13 mouse cellular contexts compared by ENCODE assay signal in the genomic region with DNA sequence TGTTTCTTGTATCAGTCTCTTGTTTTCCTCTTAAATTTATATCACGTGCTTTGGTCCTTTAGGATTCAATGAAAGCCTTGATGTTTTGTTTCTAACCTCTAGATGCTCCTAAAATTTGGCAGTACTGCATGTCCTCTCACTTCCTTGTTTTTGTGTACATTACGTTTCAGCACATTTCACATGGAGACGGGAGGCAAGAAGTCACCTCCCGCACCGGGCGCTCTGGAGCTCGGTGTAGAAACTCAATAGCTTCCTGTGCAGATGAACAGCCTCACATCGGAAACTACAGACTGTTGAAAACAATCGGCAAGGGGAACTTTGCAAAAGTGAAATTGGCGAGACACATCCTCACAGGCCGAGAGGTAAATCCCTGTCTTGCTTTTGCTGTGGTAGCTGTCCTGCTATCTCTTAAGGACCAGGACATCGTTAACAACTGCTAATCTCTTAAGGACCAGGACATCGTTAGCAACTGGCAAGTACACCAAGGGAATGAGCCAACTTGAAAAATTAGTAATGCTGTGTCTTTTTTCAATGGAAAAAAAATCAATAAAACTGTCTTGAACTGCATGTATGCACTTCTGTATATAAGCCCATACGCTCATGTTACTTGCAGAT. TPM values are rescaled to one million over a fixed set of nuclear protein-coding genes. Genes with fewer than 3 reads are reported as not detected.
DNase-seq lines count a peak whose midpoint lies in the region; ATAC-seq lines count a peak whose summit lies in the region.
"Had no signal": no experiment of that assay in that cellular context is flagged by ENCODE, and none has a peak within 500 bp of the region (broad histone marks: within the 10 kb centered on the region; RNA-seq: fewer than 3 reads in every experiment).

No protein-coding gene starts in this region.

- H3K9me3 ChIP-seq in midbrain, embryonic 13.5 days, result no peaks in the 10 kb centered on the region
- H3K9me3 ChIP-seq in midbrain, embryonic 11.5 days (ENCODE audit: control insufficient read depth, low read length), result no peaks in the 10 kb centered on the region
- H3K9me3 ChIP-seq in neural tube, embryonic 15.5 days (replicated peaks), result no peaks in the 10 kb centered on the region
- H3K9me3 ChIP-seq: heart, embryonic 15.5 days; kidney, embryonic 15.5 days; lung, embryonic 15.5 days had no signal

- DNase-seq in gastrocnemius, postnatal 25 days, result peak; percentile 44
- no peak for DNase-seq in gastrocnemius, postnatal 10 days
- DNase-seq in midbrain, embryonic 11.5 days (ENCODE audit: low spot score, missing footprints), result no peak
- DNase-seq in induced T-regulatory cell, adult 2 months (ENCODE audit: low read depth), result peak; percentile 55
- peak; percentile 19 for DNase-seq in naive thymus-derived CD4-positive, alpha-beta T cell, adult 2 months (ENCODE audit: low read depth)
- DNase-seq in ovary, postnatal 36 days (ENCODE audit: low spot score), result no peak

- peaks cover 45% of the 10 kb centered on the region for H3K36me3 ChIP-seq in midbrain, embryonic 13.5 days
- H3K36me3 ChIP-seq in midbrain, embryonic 11.5 days (ENCODE audit: control insufficient read depth, insufficient read depth, low read length), result peaks cover 14% of the 10 kb centered on the region
- H3K36me3 ChIP-seq in neural tube, embryonic 15.5 days, result peaks cover 22% of the 10 kb centered on the region

- WGBS in midbrain, embryonic 13.5 days, result 91% methylated on average over 14 of the region's 14 CpGs
- 93% methylated on average over 14 of the region's 14 CpGs for WGBS in midbrain, embryonic 11.5 days
- WGBS in neural tube, embryonic 15.5 days, result 84% methylated on average over 14 of the region's 14 CpGs

- H3K27ac ChIP-seq in midbrain, embryonic 13.5 days, result no peak overlapping the region
- no peak overlapping the region for H3K27ac ChIP-seq in midbrain, embryonic 11.5 days (ENCODE audit: low read depth, low read length)
- no peak overlapping the region for H3K27ac ChIP-seq in neural tube, embryonic 15.5 days (replicated peaks)
- H3K27ac ChIP-seq: heart, embryonic 15.5 days; kidney, embryonic 15.5 days; left cerebral cortex, adult 2 months; lung, embryonic 15.5 days had no signal

- no peak overlapping the region for H3K4me2 ChIP-seq in midbrain, embryonic 13.5 days (replicated peaks)
- no peak overlapping the region for H3K4me2 ChIP-seq in midbrain, embryonic 11.5 days
- H3K4me2 ChIP-seq in neural tube, embryonic 15.5 days, result no peak overlapping the region
- H3K4me2 ChIP-seq: heart, embryonic 15.5 days; kidney, embryonic 15.5 days; lung, embryonic 15.5 days had no signal

- H3K4me1 ChIP-seq in midbrain, embryonic 13.5 days (replicated peaks), result peaks cover 5% of the 10 kb centered on the region; the same call in 1 of the 2 replicates
- no peaks in the 10 kb centered on the region for H3K4me1 ChIP-seq in midbrain, embryonic 11.5 days (ENCODE audit: control insufficient read depth, insufficient read depth, low read length)
- H3K4me1 ChIP-seq in neural tube, embryonic 15.5 days, result 0 out of 2 replicates have a peak, but pooled peaks cover 3% of the 10 kb centered on the region
- H3K4me1 ChIP-seq: kidney, embryonic 15.5 days had no signal

- no peak for ATAC-seq in midbrain, embryonic 13.5 days
- ATAC-seq in midbrain, embryonic 11.5 days (ENCODE audit: low FRiP score), result no peak
- no peak for ATAC-seq in neural tube, embryonic 15.5 days (ENCODE audit: low FRiP score)

- H3K9ac ChIP-seq in midbrain, embryonic 13.5 days (replicated peaks), result 0 out of 2 replicates have a peak overlapping the region, but pooled peaks have one; percentile 25
- H3K9ac ChIP-seq in midbrain, embryonic 11.5 days (ENCODE audit: low read length), result no peak overlapping the region
- H3K9ac ChIP-seq in neural tube, embryonic 15.5 days (replicated peaks), result no peak overlapping the region
- H3K9ac ChIP-seq: heart, embryonic 15.5 days; kidney, embryonic 15.5 days; lung, embryonic 15.5 days had no signal

- no peaks in the 10 kb centered on the region for H3K27me3 ChIP-seq in midbrain, embryonic 13.5 days
- no peaks in the 10 kb centered on the region for H3K27me3 ChIP-seq in midbrain, embryonic 11.5 days (ENCODE audit: control insufficient read depth, insufficient read depth, low read length)
- no peaks in the 10 kb centered on the region for H3K27me3 ChIP-seq in neural tube, embryonic 15.5 days (replicated peaks)
- H3K27me3 ChIP-seq: heart, embryonic 15.5 days; kidney, embryonic 15.5 days; lung, embryonic 15.5 days had no signal

- H3K4me3 ChIP-seq in midbrain, embryonic 13.5 days (replicated peaks), result no peak overlapping the region
- H3K4me3 ChIP-seq in midbrain, embryonic 11.5 days (ENCODE audit: low read depth, low read length), result no peak overlapping the region
- no peak overlapping the region for H3K4me3 ChIP-seq in neural tube, embryonic 15.5 days (replicated peaks)
- H3K4me3 ChIP-seq: heart, embryonic 15.5 days; kidney, embryonic 15.5 days; left cerebral cortex, adult 2 months; lung, embryonic 15.5 days; myocyte had no signal

RNA-seq across cellular contexts. Expression of gene Mark3, which starts 18.2 kb away (rescaled TPM):
- 10 to 100 TPM; 50.5 to 51.5 TPM for total RNA-seq in gastrocnemius, postnatal 25 days (2021)
- 10 to 100 TPM; 50.2 to 62.4 TPM for total RNA-seq in gastrocnemius, postnatal 10 days (2021)
- polyA plus RNA-seq in midbrain, embryonic 13.5 days (2015; fragmentation: Nextera tagmentation; extraction: Ambion mirVana), result 49.2 and 57.2 TPM in 2 replicates
- 69.9 and 73.7 TPM in 2 replicates for polyA plus RNA-seq in midbrain, embryonic 11.5 days (2014; fragmentation: Nextera tagmentation; extraction: Ambion mirVana)
- 44.4 and 47.0 TPM in 2 replicates for polyA plus RNA-seq in neural tube, embryonic 15.5 days (2015; fragmentation: Nextera tagmentation; extraction: Ambion mirVana)

RNA-seq across cellular contexts. Expression of gene Eif5, which starts 54.7 kb away (rescaled TPM):
- total RNA-seq in gastrocnemius, postnatal 25 days (2021), result 100 to 1,000 TPM; 133 to 143 TPM
- total RNA-seq in gastrocnemius, postnatal 10 days (2021), result 100 to 1,000 TPM; 140 to 154 TPM
- 593 and 657 TPM in 2 replicates for polyA plus RNA-seq in midbrain, embryonic 13.5 days (2015; fragmentation: Nextera tagmentation; extraction: Ambion mirVana)
- polyA plus RNA-seq in midbrain, embryonic 11.5 days (2014; fragmentation: Nextera tagmentation; extraction: Ambion mirVana), result 726 and 782 TPM in 2 replicates
- polyA plus RNA-seq in neural tube, embryonic 15.5 days (2015; fragmentation: Nextera tagmentation; extraction: Ambion mirVana), result 547 and 548 TPM in 2 replicates

Comparison
In these comparisons a context has a peak if more than half of its experiments do, and no peak if none do; other contexts are left out.
1. DNase-seq: peak in gastrocnemius, postnatal 25 days (single experiment), induced T-regulatory cell, adult 2 months (single experiment) and naive thymus-derived CD4-positive, alpha-beta T cell, adult 2 months (single experiment); none in gastrocnemius, postnatal 10 days (single experiment), midbrain, embryonic 11.5 days (single experiment) and ovary, postnatal 36 days (single experiment).